In the genomic region with DNA sequence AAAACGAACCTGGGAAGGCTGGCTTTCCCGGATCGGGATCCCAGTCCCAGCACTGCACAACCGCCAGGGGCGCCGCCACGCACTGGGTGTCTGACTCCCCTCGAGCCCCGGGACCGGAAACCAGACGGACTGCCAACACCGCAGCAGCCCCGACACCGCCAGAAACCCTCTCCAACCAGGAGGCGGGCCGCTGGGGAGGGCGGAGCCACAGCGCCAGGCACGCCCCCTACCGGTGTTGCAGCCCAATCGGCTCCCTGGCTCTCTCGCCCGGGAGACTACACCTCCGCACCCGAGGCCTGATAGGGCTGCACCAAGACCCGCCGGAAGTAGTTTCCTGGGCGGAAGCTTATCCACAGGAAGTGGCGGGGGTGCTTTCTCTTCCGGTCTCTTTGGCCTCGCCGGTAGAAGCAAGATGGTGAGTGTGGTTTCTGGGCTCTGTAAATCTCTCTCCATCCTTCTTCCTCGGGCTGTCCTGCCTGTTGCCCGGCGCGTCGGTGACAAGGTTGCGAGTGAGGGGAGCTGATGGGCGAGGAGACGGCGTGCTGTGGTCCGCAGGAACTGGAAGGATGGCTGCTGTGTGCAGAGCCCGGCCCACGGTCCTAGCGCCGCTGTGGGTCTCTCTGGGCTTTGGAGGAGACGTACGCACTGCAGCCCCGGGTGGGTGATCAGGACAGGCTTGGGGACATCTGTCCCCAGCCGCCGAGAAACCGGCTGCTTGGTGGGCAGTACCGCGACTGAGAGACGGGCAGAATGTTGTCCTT, we compare ENCODE assay signal across 8 mouse cellular contexts. TPM values are rescaled to one million over a fixed set of nuclear protein-coding genes. Genes with fewer than 3 reads are reported as not detected.
DNase-seq lines count a peak whose midpoint lies in the region; ATAC-seq lines count a peak whose summit lies in the region.

Gene Rpl37 (plus strand): TSS at position 376 of the 761 bp plus-strand sequence.

- ATAC-seq in megakaryocyte progenitor cell, adult 5-6 weeks (replicated peaks; ENCODE audit: poor library complexity): peak; percentile 90

- peak; percentile 99 for DNase-seq in adipocyte (ENCODE audit: low spot score)
- DNase-seq in embryo, embryonic 10 days (ENCODE audit: low spot score): peak; percentile 97
- DNase-seq in gastrocnemius, postnatal 10 days: peak; percentile 99
- DNase-seq in induced T-regulatory cell, adult 2 months (ENCODE audit: low read depth): peak; percentile 97
- peak; percentile 95 to 99 for DNase-seq in left cerebral cortex, adult 9 months (ENCODE audit: low spot score in 2 of 2)
- DNase-seq in right cerebral cortex, postnatal 14 days: peak; percentile 98
- peak; percentile 97 to 99 for DNase-seq in urinary bladder, postnatal 36 days (ENCODE audit: low spot score in 2 of 2)

RNA-seq across cellular contexts. Expression of gene Rpl37, which starts in this region (rescaled TPM):
- 100 to 1,000 TPM; 337 to 339 TPM for total RNA-seq in gastrocnemius, postnatal 10 days (2021)
- total RNA-seq in megakaryocyte progenitor cell, adult 5-6 weeks (2015): 1,416 and 1,430 TPM in 2 replicates
- total RNA-seq in megakaryocyte progenitor cell, adult 5-6 weeks (2017): 1,966 and 2,167 TPM in 2 replicates

Comparison
In these comparisons a context has a peak if more than half of its experiments do, and no peak if none do; other contexts are left out.
1. Peak in every context shown above with its lines: DNase-seq and ATAC-seq.
2. RNA of gene Rpl37 (total RNA-seq): 1,416 to 2,167 TPM in megakaryocyte progenitor cell, adult 5-6 weeks; 337 to 339 TPM in gastrocnemius, postnatal 10 days; every median in the first group is over 4 times any median in the second.